Mouse (Mus musculus) heart, embryonic 13.5 days (tissue): Measurements from ENCODE around the gene Rgs6. TPM values are rescaled to one million over a fixed set of nuclear protein-coding genes. Genes with fewer than 3 reads are reported as not detected.

ENCODE experiments used
- ATAC-seq: fragments of 200-750 bp; cut with Nextera tagmentation; 2 replicates; pipeline ENCODE4 v1.8.0; 2017; ENCODE audit warnings: moderate TSS enrichment; ENCODE audit not compliant: insufficient number of reproducible peaks, low FRiP score, low TSS enrichment; ENCODE audit errors: extremely low read depth
- H3K27ac ChIP-seq: fragments of 300-500 bp; sonication (generic); replicated peaks from 2 replicates; pipeline ENCODE4 v1.5.1; 2015; ENCODE audit warnings: moderate library complexity, mild to moderate bottlenecking, inconsistent platforms
- H3K27me3 ChIP-seq: fragments of 300-500 bp; sonication (generic); replicated peaks from 2 replicates; pipeline ENCODE4 v1.6.1; 2015; ENCODE audit warnings: mild to moderate bottlenecking, inconsistent platforms
- H3K36me3 ChIP-seq: fragments of 300-500 bp; sonication (generic); 2 replicates; pipeline ENCODE4 v1.6.1; 2015; ENCODE audit warnings: mild to moderate bottlenecking, inconsistent platforms
- H3K4me1 ChIP-seq: fragments of 300-500 bp; sonication (generic); 2 replicates; pipeline ENCODE4 v1.6.1; 2015; ENCODE audit warnings: inconsistent platforms
- H3K4me2 ChIP-seq: fragments of 300-500 bp; sonication (generic); 2 replicates; pipeline ENCODE4 v1.6.1; 2015; ENCODE audit warnings: inconsistent platforms, mild to moderate bottlenecking, moderate library complexity
- H3K4me3 ChIP-seq: fragments of 300-500 bp; sonication (generic); 2 replicates; pipeline ENCODE4 v1.5.1; 2015; ENCODE audit warnings: moderate library complexity, mild to moderate bottlenecking, inconsistent platforms
- H3K9ac ChIP-seq: fragments of 300-500 bp; sonication (generic); 2 replicates; pipeline ENCODE4 v1.6.1; 2015; ENCODE audit warnings: inconsistent platforms, mild to moderate bottlenecking, moderate library complexity
- H3K9me3 ChIP-seq: fragments of 300-500 bp; sonication (generic); 2 replicates; pipeline ENCODE4 v1.6.1; 2016; ENCODE audit warnings: inconsistent platforms
- WGBS: fragments of 180-500 bp; shearing (Covaris S2); methylation state at CpG from one replicate; pipeline ENCODE4 v1.1.7; 2015; ENCODE audit warnings: mixed read lengths; 5-methylcytosine and 5-hydroxymethylcytosine counted together
- polyA plus RNA-seq: library from polyadenylated mRNA; unstranded; fragments of >200 nt; fragmentation: Nextera tagmentation; extraction: Ambion mirVana; gene quantifications from 2 replicates; pipeline ENCODE4 v1.2.1, GENCODE M21; 2015

Gene Rgs6
- polyA plus RNA-seq, 1 experiment from 2014 or later, result 13.6 TPM

DNA sequence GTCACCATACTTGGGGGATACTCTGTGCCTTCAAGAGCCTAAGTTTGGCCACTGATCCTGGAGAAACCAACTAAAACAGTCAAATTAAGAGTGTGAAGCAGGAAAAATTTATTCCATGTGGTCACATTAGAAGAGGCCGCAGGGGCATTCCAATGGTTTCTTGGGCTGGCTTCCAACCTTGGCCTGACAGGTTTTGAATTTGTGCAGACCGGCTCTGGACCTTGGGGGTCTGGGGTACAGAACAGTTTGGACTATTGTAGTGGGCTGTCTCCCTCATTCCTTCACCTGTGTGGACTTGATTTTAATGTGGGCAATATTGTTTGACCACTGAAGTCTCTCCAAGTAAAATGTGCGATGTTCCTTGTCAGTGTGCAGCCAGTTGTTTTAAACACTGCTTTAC, 222.5 kb downstream of the Rgs6 start:
- H3K9me3 ChIP-seq, result no peaks in the 10 kb centered on the region
- H3K4me2 ChIP-seq, result no peak overlapping the region
- no peaks in the 10 kb centered on the region for H3K27me3 ChIP-seq
- no peak overlapping the region for H3K4me3 ChIP-seq
- no peak overlapping the region for H3K9ac ChIP-seq
- peak overlapping the region; percentile 46 for H3K27ac ChIP-seq
- no peak for ATAC-seq
- no peaks in the 10 kb centered on the region for H3K36me3 ChIP-seq
- H3K4me1 ChIP-seq, result peaks cover 21% of the 10 kb centered on the region
- 88% methylated on average over 3 of the region's 3 CpGs for WGBS

DNA sequence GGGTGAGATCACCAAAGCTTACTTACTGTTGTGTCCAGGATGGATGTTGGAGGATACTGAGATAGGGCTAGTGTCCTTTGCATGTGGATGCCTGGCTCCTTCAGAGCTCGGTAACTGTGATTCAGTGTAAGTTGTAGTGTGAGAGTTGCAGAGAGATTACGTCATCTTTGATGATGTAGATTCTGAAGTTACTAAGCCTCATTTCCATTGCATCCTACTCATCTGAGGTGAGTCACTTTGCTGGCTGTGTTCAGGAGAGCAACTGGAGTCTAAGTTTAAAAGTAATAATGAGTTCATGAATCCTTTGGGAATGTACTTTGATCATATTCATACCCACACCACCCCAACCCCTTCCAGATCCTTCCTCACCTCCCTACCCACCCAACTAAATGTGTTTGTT, 227.9 kb downstream of the Rgs6 start:
- ATAC-seq, result no peak
- Histone ChIP-seq H3K4me2 (no peak overlapping the region), H3K27ac (no peak overlapping the region), H3K9me3 (no peaks in the 10 kb centered on the region), H3K36me3 (no peaks in the 10 kb centered on the region), H3K4me3 (no peak overlapping the region), H3K4me1 (peaks cover 30% of the 10 kb centered on the region), H3K27me3 (no peaks in the 10 kb centered on the region), H3K9ac (no peak overlapping the region)
- WGBS, result 73% methylated on average over 2 of the region's 2 CpGs

DNA sequence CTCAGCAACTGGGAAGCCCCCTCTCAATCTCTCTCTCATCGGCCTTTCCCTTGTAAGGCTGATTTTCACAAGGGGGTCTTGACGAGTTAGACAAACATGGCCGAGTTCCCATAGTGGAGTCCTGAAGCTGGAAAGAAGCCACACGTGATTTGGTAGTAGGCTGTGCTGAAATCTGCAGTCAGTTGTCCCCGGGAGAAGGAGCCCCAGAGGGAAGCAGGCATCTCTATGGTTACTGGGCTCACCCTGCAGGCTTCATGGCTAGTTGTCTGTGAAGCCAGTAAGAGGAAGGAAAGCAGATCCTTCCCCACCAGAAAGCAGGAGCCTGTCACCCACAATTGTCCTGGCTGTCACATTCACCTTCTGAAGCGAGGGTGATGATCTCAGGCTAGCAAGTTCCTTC, 231.2 kb downstream of the Rgs6 start:
- Histone ChIP-seq H3K4me2 (no peak overlapping the region), H3K27ac (no peak overlapping the region), H3K36me3 (no peaks in the 10 kb centered on the region), H3K4me1 (peaks cover 17% of the 10 kb centered on the region), H3K9ac (no peak overlapping the region), H3K9me3 (no peaks in the 10 kb centered on the region), H3K4me3 (no peak overlapping the region), H3K27me3 (no peaks in the 10 kb centered on the region)
- whole genome bisulfite sequencing, result 56% methylated on average over 6 of the region's 6 CpGs
- ATAC-seq, result no peak

DNA sequence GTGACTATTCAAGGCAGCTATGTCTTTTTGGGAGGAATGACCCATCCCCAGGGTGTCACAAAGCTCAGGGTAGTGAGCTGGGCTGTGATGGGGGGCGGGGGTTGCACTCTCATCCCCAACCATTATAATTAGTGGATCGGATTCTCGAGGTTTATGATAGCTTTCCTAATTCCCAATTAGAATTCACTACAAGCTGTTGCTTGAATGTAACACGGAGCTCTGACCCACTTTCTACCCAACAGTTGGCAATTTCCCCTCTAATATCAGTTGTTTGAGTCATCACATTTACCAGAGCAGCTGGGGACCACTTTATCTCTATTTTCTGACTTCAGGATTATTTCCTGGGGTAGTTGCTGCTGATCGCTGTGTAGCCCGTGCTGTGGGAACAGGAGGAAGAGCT, 231.9 kb downstream of the Rgs6 start:
- Histone ChIP-seq H3K4me3 (no peak overlapping the region), H3K9ac (no peak overlapping the region), H3K9me3 (no peaks in the 10 kb centered on the region), H3K27me3 (no peaks in the 10 kb centered on the region), H3K4me1 (peaks cover 17% of the 10 kb centered on the region), H3K36me3 (no peaks in the 10 kb centered on the region), H3K27ac (no peak overlapping the region), H3K4me2 (no peak overlapping the region)
- ATAC-seq, result no peak
- WGBS, result 74% methylated on average over 6 of the region's 6 CpGs

DNA sequence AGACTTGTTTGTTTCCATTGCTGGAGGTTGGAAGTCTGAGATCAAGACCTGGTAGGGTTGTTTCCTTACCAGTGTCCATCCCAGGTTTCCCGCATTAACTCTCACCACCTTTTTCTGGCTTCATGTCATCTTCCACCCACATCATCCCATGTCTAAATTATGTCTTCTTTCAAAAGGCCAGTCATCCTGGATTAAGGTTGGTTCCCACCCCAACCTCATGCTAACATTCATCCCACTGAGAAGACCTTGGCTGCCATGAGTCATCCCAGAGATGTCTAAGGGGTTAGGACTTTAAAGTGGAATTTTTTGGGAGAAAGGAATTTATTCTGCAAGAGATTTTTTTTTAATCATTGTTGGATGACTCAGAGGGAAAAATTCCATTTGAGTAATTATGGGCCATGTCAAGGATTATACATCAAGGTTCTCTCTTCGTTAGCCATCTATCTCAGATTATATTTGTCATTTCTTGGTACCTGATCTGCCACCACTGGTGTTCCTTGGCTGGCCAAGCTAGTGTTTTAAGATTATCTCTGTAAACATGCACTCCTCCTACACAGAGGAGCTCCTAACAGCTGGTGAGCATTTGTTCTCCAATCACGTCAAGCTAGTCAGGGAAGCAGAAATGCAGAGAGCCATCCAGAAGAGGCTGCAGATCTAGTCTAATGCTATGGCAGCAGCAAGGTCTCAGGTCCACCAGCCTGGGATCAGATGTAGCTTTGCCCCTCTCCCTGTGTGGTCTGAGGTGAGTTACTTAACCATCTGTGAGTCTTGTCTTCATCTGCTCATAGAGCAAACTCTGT, 234.9 kb downstream of the Rgs6 start:
- Histone ChIP-seq H3K27ac (no peak overlapping the region), H3K9me3 (no peaks in the 10 kb centered on the region), H3K9ac (no peak overlapping the region), H3K27me3 (no peaks in the 10 kb centered on the region), H3K4me3 (no peak overlapping the region), H3K36me3 (no peaks in the 10 kb centered on the region), H3K4me2 (no peak overlapping the region), H3K4me1 (peaks cover 17% of the 10 kb centered on the region)
- 75% methylated on average over 3 of the region's 3 CpGs for WGBS
- no peak for ATAC-seq

DNA sequence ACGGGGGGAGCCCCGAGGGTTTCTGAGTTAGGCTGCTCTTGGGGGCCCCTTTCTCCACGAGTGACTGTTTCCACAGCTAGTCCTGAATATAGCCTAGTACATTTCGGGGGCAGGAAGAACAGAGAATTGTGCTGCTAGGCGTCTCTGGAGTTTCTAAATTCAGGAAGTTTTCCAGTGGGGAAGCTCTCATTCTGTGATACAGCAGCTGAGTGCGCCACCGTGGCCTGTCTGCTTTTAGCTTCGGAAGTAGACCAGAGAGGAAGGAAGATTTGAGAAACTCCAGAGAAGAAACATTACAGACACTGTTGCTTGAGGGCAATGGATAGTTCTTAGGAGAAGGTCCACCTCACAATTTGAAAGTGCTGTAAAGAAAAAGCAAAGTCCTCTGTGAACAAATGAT, 242.2 kb downstream of the Rgs6 start:
- Histone ChIP-seq H3K4me2 (no peak overlapping the region), H3K4me3 (no peak overlapping the region), H3K27me3 (no peaks in the 10 kb centered on the region), H3K4me1 (no peaks in the 10 kb centered on the region), H3K27ac (no peak overlapping the region), H3K9ac (no peak overlapping the region), H3K9me3 (no peaks in the 10 kb centered on the region), H3K36me3 (no peaks in the 10 kb centered on the region)
- WGBS, result 72% methylated on average over 8 of the region's 8 CpGs
- no peak for ATAC-seq

DNA sequence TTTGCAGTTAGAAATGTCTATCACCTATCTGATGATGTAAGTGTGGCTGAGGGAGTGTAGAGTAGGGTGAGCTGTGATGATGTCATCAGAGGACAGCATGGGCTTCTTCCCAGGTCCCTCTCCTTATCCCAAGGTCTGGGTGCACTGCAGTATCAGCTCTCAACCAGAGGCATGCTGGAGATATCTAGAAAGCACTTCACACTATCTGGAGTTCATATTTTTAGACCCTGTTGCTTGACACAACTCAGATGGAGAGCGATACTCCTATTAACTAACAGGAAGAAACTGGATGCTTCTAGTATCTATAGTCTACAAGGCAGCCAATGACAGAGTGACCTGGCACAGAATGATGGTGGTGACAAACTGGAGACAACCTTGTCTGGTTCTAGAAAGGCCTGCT, 250.5 kb downstream of the Rgs6 start:
- 20% methylated on average over 1 of the region's 1 CpGs for WGBS
- peak overlapping the region; percentile 68 for H3K27ac ChIP-seq

DNA sequence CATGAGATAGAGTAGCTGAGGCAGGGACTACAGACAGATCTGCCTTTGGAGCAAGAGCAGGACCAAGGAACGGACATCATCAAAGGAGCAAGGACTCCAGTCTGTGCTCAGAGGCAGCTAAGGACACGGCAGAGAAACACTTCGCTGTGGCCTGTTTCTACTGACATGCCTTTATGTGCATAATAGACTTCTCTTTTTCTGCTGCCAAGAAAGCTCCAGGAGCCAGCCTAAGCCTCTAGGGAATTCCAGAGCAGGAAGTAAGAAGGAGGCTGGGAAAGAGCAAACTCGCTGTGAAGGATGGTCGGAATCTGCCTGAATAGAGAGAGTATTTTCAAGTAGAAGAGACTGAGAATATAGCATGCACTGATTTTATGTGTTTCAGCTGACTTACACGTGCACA, 253.5 kb downstream of the Rgs6 start:
- no peak overlapping the region for H3K9ac ChIP-seq
- 59% methylated on average over 6 of the region's 6 CpGs for WGBS
- peaks cover 7% of the 10 kb centered on the region for H3K9me3 ChIP-seq
- no peak overlapping the region for H3K4me2 ChIP-seq
- peak overlapping the region; percentile 32 for H3K27ac ChIP-seq
- H3K27me3 ChIP-seq, result no peaks in the 10 kb centered on the region
- no peak overlapping the region for H3K4me3 ChIP-seq
- ATAC-seq, result no peak
- H3K4me1 ChIP-seq, result peaks cover 34% of the 10 kb centered on the region
- H3K36me3 ChIP-seq, result peaks cover 2% of the 10 kb centered on the region; the same call in 1 of the 2 replicates

More for the DNA sequence above, 250.5 kb downstream of the Rgs6 start:
- ATAC-seq, result peak; percentile 63; the same call in 1 of the 2 replicates
- Histone ChIP-seq H3K9ac (no peak overlapping the region), H3K4me2 (no peak overlapping the region), H3K9me3 (peaks cover 8% of the 10 kb centered on the region), H3K4me3 (no peak overlapping the region), H3K27me3 (no peaks in the 10 kb centered on the region), H3K4me1 (peaks cover 34% of the 10 kb centered on the region), H3K36me3 (0 out of 2 replicates have a peak, but pooled peaks cover 5% of the 10 kb centered on the region)

DNA sequence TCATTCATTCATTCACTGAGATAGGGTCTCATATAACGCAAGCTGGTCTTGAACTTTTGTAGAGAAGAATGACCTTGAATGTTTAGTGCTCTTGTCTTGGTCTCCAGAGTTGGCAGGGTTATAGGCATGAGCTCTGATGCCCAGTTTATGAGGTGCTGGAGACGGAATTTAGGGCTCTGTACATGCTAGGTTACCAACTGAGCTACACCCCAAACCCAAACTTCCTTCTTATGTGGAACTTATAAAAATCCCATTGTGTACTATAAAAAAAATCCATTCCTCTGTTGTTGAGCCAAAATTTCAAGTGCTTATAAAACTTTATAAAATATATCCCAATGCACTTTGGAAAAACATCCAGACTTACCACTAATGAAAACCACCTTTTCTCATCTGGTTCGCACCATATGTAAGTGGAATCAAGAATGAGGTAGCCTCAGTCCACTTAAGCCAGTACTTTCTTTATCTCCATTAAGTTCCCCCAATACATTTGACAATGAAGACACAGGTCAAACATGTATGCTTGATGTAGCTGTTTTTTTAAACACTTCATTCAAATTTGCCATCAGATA, 260.3 kb downstream of the Rgs6 start:
- H3K9me3 ChIP-seq, result no peaks in the 10 kb centered on the region; the same call in 1 of the 2 replicates
- peaks cover 13% of the 10 kb centered on the region for H3K4me1 ChIP-seq
- H3K9ac ChIP-seq, result no peak overlapping the region
- H3K4me3 ChIP-seq, result no peak overlapping the region
- no peaks in the 10 kb centered on the region for H3K27me3 ChIP-seq
- H3K36me3 ChIP-seq, result no peaks in the 10 kb centered on the region; the same call in 1 of the 2 replicates
- 80% methylated on average over 3 of the region's 3 CpGs for WGBS
- no peak overlapping the region for H3K27ac ChIP-seq
- no peak overlapping the region for H3K4me2 ChIP-seq
- ATAC-seq, result no peak

DNA sequence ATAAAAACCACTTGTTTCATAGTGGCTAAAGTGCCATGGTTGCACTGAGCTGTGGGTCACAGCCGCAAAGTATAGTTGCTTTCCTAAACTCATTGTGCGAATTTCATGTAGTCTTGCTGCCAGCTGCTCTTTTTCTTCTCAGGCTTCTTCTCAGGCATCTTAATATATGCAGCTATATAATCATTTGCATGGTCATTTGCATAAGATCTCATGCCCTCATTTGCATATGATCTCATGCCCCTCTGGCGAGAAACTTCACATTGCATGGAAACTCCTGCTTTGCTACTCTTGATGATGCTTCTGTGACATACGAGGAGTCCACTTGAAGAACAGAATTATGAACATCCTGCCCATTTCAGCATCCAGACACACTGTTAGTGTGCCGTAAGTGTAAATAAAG, 266.8 kb downstream of the Rgs6 start:
- ATAC-seq, result no peak
- Histone ChIP-seq H3K9ac (no peak overlapping the region), H3K4me1 (peaks cover 6% of the 10 kb centered on the region), H3K27ac (no peak overlapping the region), H3K9me3 (no peaks in the 10 kb centered on the region), H3K4me2 (no peak overlapping the region), H3K36me3 (no peaks in the 10 kb centered on the region), H3K4me3 (no peak overlapping the region), H3K27me3 (no peaks in the 10 kb centered on the region)
- 83% methylated on average over 5 of the region's 5 CpGs for WGBS

DNA sequence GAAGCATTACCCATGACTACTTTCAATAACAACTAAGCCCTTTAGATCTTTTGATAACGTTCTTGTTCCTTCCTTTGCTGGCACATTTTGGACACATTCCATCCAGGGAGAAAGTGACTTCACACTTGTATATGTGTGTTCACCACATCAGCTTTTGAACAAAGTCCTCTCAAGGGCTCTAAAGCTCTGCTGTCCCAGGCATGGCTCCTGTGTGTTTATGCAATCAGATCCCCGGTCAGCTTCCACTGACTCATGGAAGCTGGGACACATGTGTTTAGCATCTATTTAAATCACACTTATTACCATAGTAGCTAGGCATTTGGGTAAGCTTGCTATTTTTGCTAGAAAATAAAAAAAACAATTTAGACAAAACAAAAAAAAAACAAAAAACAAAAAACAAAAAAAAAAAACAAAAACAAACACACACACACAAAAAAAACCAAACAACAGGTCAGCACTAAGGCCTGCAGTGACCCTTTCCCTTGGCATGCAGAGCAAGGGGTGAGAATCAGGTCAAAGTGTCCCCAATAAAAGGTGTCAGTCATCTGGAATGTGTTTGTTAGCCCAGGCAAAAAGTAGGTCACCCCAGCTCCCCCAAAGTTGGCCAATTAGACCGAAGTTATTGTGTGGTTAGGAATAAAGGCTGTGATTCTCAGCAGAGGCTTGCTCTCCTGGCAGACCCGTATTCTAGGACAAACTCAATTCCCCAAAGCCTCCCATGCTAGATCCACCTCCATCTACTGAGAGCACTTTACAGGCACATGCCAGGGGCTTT, 267.4 kb downstream of the Rgs6 start:
- peaks cover 6% of the 10 kb centered on the region for H3K4me1 ChIP-seq
- H3K9ac ChIP-seq, result no peak overlapping the region
- WGBS, result 73% methylated on average over 4 of the region's 4 CpGs
- H3K9me3 ChIP-seq, result no peaks in the 10 kb centered on the region
- no peak for ATAC-seq
- H3K36me3 ChIP-seq, result no peaks in the 10 kb centered on the region
- no peaks in the 10 kb centered on the region for H3K27me3 ChIP-seq
- no peak overlapping the region for H3K4me2 ChIP-seq
- H3K27ac ChIP-seq, result no peak overlapping the region
- H3K4me3 ChIP-seq, result no peak overlapping the region
